Mouse (Mus musculus): ENCODE measurements at regions not wholly inside any gene's neighbourhood (a gene's known extent, or its start where the extent isn't known, plus 50 kb on each side); places are given as distances from the start of the nearest gene placed in this dataset.

DNA sequence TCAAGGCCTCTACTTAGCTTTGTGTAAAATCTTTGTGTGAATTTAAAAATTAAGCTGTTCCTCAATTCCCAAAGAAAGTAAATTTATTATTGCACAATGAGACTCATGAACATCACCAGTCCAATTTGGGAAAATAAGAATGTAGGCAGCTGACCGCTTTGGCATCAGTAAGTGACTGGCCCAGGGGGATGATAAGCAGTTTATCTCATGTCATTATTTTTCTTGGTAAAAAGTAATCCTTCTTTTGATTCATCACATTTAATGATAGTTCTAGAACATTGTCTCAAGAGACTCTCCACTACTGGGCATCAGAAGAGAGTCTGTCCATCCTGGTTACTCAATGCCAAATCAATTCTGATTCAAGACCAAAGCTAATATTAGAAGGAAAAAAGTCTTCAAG, 203.6 kb downstream of the Ibtk start:
- Histone ChIP-seq H3K27me3 (replicated peaks; ENCODE audit: control insufficient read depth, insufficient read depth, low read length) (no peaks in the 10 kb centered on the region), H3K36me3 (ENCODE audit: control insufficient read depth, insufficient read depth) (no peaks in the 10 kb centered on the region), H3K4me1 (replicated peaks; ENCODE audit: control insufficient read depth, insufficient read depth, low read length) (no peaks in the 10 kb centered on the region), H3K9ac (ENCODE audit: low read depth, low read length) (no peak overlapping the region), H3K27ac (ENCODE audit: low read depth, low read length) (no peak overlapping the region), H3K4me2 (replicated peaks; ENCODE audit: low read depth) (no peak overlapping the region), H3K9me3 (ENCODE audit: control insufficient read depth) (no peaks in the 10 kb centered on the region), H3K4me3 (ENCODE audit: low read depth, low read length) (no peak overlapping the region)
- WGBS = 90% methylated on average over 1 of the region's 1 CpGs
- TF ChIP-seq CTCF (IDR thresholded peaks at IDR 0.05; ENCODE audit: low read depth) = no peak
- ATAC-seq = no peak

- no peak overlapping the region for H3K27ac ChIP-seq (ENCODE audit: low read depth, low read length)
- no peaks in the 10 kb centered on the region for H3K27me3 ChIP-seq (replicated peaks; ENCODE audit: control insufficient read depth, insufficient read depth, low read length)
- no peaks in the 10 kb centered on the region for H3K9me3 ChIP-seq (ENCODE audit: control insufficient read depth)
- 69% methylated on average over 3 of the region's 3 CpGs for WGBS
- no peaks in the 10 kb centered on the region for H3K36me3 ChIP-seq (ENCODE audit: control insufficient read depth, insufficient read depth)
- TF ChIP-seq CTCF (IDR thresholded peaks at IDR 0.05; ENCODE audit: low read depth) = no peak
- no peak overlapping the region for H3K4me2 ChIP-seq (replicated peaks; ENCODE audit: low read depth)
- H3K4me3 ChIP-seq (ENCODE audit: low read depth, low read length) = no peak overlapping the region
- no peak overlapping the region for H3K9ac ChIP-seq (ENCODE audit: low read depth, low read length)
- no peaks in the 10 kb centered on the region for H3K4me1 ChIP-seq (replicated peaks; ENCODE audit: control insufficient read depth, insufficient read depth, low read length)
- ATAC-seq = no peak
Observed at GRCm38 (mm10) chr9:85538557-85538956, 210.6 kb downstream of the Ibtk start.

GRCm38 (mm10) chr9:85528421-85528820, 201.3 kb upstream of the Tent5a start:
- no peak overlapping the region for H3K4me2 ChIP-seq (replicated peaks; ENCODE audit: low read depth)
- H3K4me3 ChIP-seq (ENCODE audit: low read depth, low read length) = no peak overlapping the region
- H3K27ac ChIP-seq (ENCODE audit: low read depth, low read length) = no peak overlapping the region
- H3K27me3 ChIP-seq (replicated peaks; ENCODE audit: control insufficient read depth, insufficient read depth, low read length) = no peaks in the 10 kb centered on the region
- H3K9ac ChIP-seq (ENCODE audit: low read depth, low read length) = no peak overlapping the region
- no peak for ATAC-seq
- no peaks in the 10 kb centered on the region for H3K36me3 ChIP-seq (ENCODE audit: control insufficient read depth, insufficient read depth)
- no peak for TF ChIP-seq CTCF (IDR thresholded peaks at IDR 0.05; ENCODE audit: low read depth)
- no peaks in the 10 kb centered on the region for H3K9me3 ChIP-seq (ENCODE audit: control insufficient read depth)
- 92% methylated on average over 3 of the region's 3 CpGs for WGBS
- H3K4me1 ChIP-seq (replicated peaks; ENCODE audit: control insufficient read depth, insufficient read depth, low read length) = no peaks in the 10 kb centered on the region

- H3K4me2 ChIP-seq (replicated peaks; ENCODE audit: low read depth) = no peak overlapping the region
- no peak overlapping the region for H3K27ac ChIP-seq (ENCODE audit: low read depth, low read length)
- H3K9me3 ChIP-seq (ENCODE audit: control insufficient read depth) = no peaks in the 10 kb centered on the region
- no peak overlapping the region for H3K9ac ChIP-seq (ENCODE audit: low read depth, low read length)
- H3K36me3 ChIP-seq (ENCODE audit: control insufficient read depth, insufficient read depth) = no peaks in the 10 kb centered on the region
- H3K4me1 ChIP-seq (replicated peaks; ENCODE audit: control insufficient read depth, insufficient read depth, low read length) = no peaks in the 10 kb centered on the region
- no peak for ATAC-seq
- H3K27me3 ChIP-seq (replicated peaks; ENCODE audit: control insufficient read depth, insufficient read depth, low read length) = no peaks in the 10 kb centered on the region
- H3K4me3 ChIP-seq (ENCODE audit: low read depth, low read length) = no peak overlapping the region
- no peak for TF ChIP-seq CTCF (IDR thresholded peaks at IDR 0.05; ENCODE audit: low read depth)
Observed at GRCm38 (mm10) chr9:85524733-85525132, 197.6 kb upstream of the Tent5a start.

GRCm38 (mm10) chr9:85521342-85521741, 194.2 kb upstream of the Tent5a start:
- no peak overlapping the region for H3K9ac ChIP-seq (ENCODE audit: low read depth, low read length)
- no peaks in the 10 kb centered on the region for H3K9me3 ChIP-seq (ENCODE audit: control insufficient read depth)
- H3K27me3 ChIP-seq (replicated peaks; ENCODE audit: control insufficient read depth, insufficient read depth, low read length) = no peaks in the 10 kb centered on the region
- H3K4me1 ChIP-seq (replicated peaks; ENCODE audit: control insufficient read depth, insufficient read depth, low read length) = no peaks in the 10 kb centered on the region
- H3K4me3 ChIP-seq (ENCODE audit: low read depth, low read length) = no peak overlapping the region
- H3K4me2 ChIP-seq (replicated peaks; ENCODE audit: low read depth) = no peak overlapping the region
- H3K36me3 ChIP-seq (ENCODE audit: control insufficient read depth, insufficient read depth) = no peaks in the 10 kb centered on the region
- no peak overlapping the region for H3K27ac ChIP-seq (ENCODE audit: low read depth, low read length)
- peak; percentile 38 for TF ChIP-seq CTCF (IDR thresholded peaks at IDR 0.05; ENCODE audit: low read depth)
- WGBS = 54% methylated on average over 2 of the region's 2 CpGs
- no peak for ATAC-seq

DNA sequence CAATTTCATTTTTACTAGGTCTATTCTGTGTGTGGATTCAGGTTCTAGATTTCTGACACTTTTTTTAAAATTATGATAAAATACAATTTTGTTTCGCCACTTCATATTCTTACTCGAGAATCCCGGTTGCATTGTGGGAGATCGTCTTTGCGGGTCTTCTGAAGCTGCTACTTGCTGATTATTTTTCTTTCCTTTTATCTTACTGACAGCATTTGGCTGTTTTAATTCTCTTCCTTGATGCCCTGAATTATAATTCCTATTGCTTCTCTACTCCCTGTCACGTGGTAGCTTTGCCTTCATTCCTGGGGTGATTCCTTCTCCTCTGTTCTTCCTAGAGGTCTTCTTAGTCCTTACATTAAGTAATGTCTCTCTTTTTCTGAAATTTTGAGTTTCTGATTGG, 193.8 kb upstream of the Tent5a start:
- no peaks in the 10 kb centered on the region for H3K4me1 ChIP-seq (replicated peaks; ENCODE audit: control insufficient read depth, insufficient read depth, low read length)
- H3K27me3 ChIP-seq (replicated peaks; ENCODE audit: control insufficient read depth, insufficient read depth, low read length) = no peaks in the 10 kb centered on the region
- no peak overlapping the region for H3K27ac ChIP-seq (ENCODE audit: low read depth, low read length)
- no peak for TF ChIP-seq CTCF (IDR thresholded peaks at IDR 0.05; ENCODE audit: low read depth)
- no peak for ATAC-seq
- H3K4me3 ChIP-seq (ENCODE audit: low read depth, low read length) = no peak overlapping the region
- no peak overlapping the region for H3K9ac ChIP-seq (ENCODE audit: low read depth, low read length)
- no peaks in the 10 kb centered on the region for H3K36me3 ChIP-seq (ENCODE audit: control insufficient read depth, insufficient read depth)
- WGBS = 89% methylated on average over 6 of the region's 6 CpGs
- H3K4me2 ChIP-seq (replicated peaks; ENCODE audit: low read depth) = no peak overlapping the region
- H3K9me3 ChIP-seq (ENCODE audit: control insufficient read depth) = no peaks in the 10 kb centered on the region

DNA sequence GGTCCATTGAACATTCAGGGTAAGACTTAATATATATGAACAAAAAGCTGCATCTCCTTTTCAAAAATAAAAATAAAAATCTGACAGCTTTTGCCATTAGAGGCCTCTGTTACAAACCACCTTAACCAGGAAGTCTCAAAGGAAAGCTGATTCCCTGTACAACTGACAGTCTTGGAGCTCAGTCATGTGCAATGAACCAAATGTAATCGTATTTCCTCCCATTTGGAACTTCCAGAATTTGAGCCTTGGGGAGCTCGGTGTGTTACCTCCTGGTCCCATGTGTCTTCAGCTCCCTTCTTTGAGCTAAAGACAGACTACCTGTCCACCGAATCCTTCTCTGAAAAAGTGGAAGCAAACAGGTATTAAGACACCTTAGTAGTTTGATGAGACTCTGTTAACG, 171.9 kb upstream of the Tent5a start:
- no peak overlapping the region for H3K9ac ChIP-seq (ENCODE audit: low read depth, low read length)
- no peaks in the 10 kb centered on the region for H3K27me3 ChIP-seq (replicated peaks; ENCODE audit: control insufficient read depth, insufficient read depth, low read length)
- H3K36me3 ChIP-seq (ENCODE audit: control insufficient read depth, insufficient read depth) = no peaks in the 10 kb centered on the region
- H3K4me1 ChIP-seq (replicated peaks; ENCODE audit: control insufficient read depth, insufficient read depth, low read length) = no peaks in the 10 kb centered on the region
- no peak overlapping the region for H3K27ac ChIP-seq (ENCODE audit: low read depth, low read length)
- no peak for ATAC-seq
- no peak overlapping the region for H3K4me3 ChIP-seq (ENCODE audit: low read depth, low read length)
- WGBS = 87% methylated on average over 4 of the region's 4 CpGs
- no peak overlapping the region for H3K4me2 ChIP-seq (replicated peaks; ENCODE audit: low read depth)
- no peak for TF ChIP-seq CTCF (IDR thresholded peaks at IDR 0.05; ENCODE audit: low read depth)
- no peaks in the 10 kb centered on the region for H3K9me3 ChIP-seq (ENCODE audit: control insufficient read depth)

All from intestine, postnatal 0 days (tissue).